Mouse (Mus musculus): ENCODE data around the gene Ctnna2. TPM values are rescaled to one million over a fixed set of nuclear protein-coding genes. Genes with fewer than 3 reads are reported as not detected.
A peak's percentile ranks its signal among the peaks of the same experiment; 100 is the strongest.

Ctnna2 gene
- total and polyA plus RNA-seq, 2 experiments from 2014 or later = 91.5 to 243 TPM

DNA sequence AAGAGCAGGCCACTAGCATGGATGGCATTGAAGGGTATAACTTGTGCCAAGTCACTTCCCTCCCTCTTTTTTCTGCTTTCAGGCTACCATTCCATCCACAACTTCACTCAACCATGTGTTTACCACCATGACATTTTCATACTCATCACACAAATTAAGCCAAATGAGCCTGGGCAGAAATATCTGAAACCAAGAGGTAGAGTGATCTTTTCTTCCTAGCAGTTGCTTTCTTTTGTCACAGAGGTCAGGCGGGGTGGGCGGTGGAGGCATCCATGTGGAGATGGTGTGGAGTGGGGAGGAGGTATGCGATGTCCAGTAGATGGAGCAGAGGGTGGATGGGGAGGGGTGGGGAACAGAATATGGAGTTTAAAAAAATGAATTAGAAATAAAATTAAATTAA, 672.7 kb downstream of the Ctnna2 start:
- WGBS = 98% methylated on average over 3 of the region's 3 CpGs
- TF ChIP-seq CTCF (IDR thresholded peaks at IDR 0.05; ENCODE audit: low read depth) = no peak

DNA sequence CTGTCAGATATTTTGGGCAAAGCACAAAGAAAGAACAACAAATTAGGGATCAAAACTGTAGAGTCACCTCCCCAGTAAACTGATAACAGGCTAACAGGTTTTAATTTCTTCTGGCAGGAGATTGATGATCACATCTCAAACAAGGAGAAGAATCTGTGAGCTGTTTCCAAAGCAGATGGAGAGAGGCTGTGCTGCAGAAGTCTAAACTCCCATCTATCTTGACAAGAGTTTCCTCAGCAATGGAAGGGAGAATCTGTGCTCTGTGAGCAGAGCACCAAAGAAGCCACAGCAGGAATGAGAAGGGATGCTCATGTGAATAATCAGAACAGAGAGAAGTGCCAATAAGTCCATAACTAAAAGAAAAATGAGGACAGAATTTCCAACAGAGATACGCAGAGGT, 678.2 kb downstream of the Ctnna2 start:
- no peaks in the 10 kb centered on the region for H3K27me3 ChIP-seq (ENCODE audit: insufficient read depth, low read length)
- no peaks in the 10 kb centered on the region for H3K9me3 ChIP-seq (ENCODE audit: low read length)
- H3K4me2 ChIP-seq (ENCODE audit: low read depth) = no peak overlapping the region
- peak; percentile 43; the same call in 1 of the 2 replicates for ATAC-seq
- no peaks in the 10 kb centered on the region for H3K36me3 ChIP-seq (ENCODE audit: insufficient read depth)
- DNase-seq = peak; percentile 9
- TF ChIP-seq CTCF (IDR thresholded peaks at IDR 0.05; ENCODE audit: low read depth) = no peak
- no peak overlapping the region for H3K4me3 ChIP-seq (ENCODE audit: low read depth, low read length)
- H3K9ac ChIP-seq = no peak overlapping the region
- H3K4me1 ChIP-seq (ENCODE audit: insufficient read depth) = no peaks in the 10 kb centered on the region
- 79% methylated on average over 1 of the region's 1 CpGs for WGBS
- H3K27ac ChIP-seq (ENCODE audit: low read depth, low read length) = no peak overlapping the region

More for the DNA sequence above, 672.7 kb downstream of the Ctnna2 start:
- Histone ChIP-seq H3K27me3 (ENCODE audit: insufficient read depth, low read length) (no peaks in the 10 kb centered on the region), H3K4me3 (ENCODE audit: low read depth, low read length) (no peak overlapping the region), H3K27ac (ENCODE audit: low read depth, low read length) (no peak overlapping the region), H3K9me3 (ENCODE audit: low read length) (no peaks in the 10 kb centered on the region), H3K9ac (no peak overlapping the region), H3K4me2 (ENCODE audit: low read depth) (no peak overlapping the region), H3K4me1 (ENCODE audit: insufficient read depth) (no peaks in the 10 kb centered on the region), H3K36me3 (ENCODE audit: insufficient read depth) (no peaks in the 10 kb centered on the region)
- DNase-seq = no peak
- no peak for ATAC-seq

DNA sequence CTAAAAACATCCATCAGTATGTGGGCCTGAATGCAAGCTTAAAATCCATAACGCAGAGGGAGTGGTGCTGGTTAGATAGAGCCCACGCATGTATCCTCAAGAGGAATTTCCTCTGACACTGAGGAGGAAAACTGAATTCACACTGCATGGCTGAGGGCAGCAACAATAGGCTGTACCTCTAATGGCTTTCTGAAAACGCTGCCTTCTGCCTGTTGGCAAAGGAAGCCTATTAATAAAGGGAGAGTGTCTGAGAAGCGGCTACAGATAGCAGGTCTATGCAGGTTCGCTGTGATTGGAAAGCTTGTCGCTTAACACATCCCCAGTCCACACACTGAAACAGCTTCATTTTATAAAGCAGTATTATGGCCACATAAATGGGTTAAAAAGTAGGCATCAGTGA, 688.1 kb downstream of the Ctnna2 start:
- Histone ChIP-seq H3K4me3 (ENCODE audit: low read depth, low read length) (no peak overlapping the region), H3K9me3 (ENCODE audit: low read length) (no peaks in the 10 kb centered on the region), H3K9ac (no peak overlapping the region), H3K27ac (ENCODE audit: low read depth, low read length) (no peak overlapping the region), H3K27me3 (ENCODE audit: insufficient read depth, low read length) (no peaks in the 10 kb centered on the region), H3K36me3 (ENCODE audit: insufficient read depth) (no peaks in the 10 kb centered on the region), H3K4me2 (ENCODE audit: low read depth) (no peak overlapping the region), H3K4me1 (ENCODE audit: insufficient read depth) (no peaks in the 10 kb centered on the region)
- WGBS = 53% methylated on average over 6 of the region's 6 CpGs
- TF ChIP-seq CTCF (IDR thresholded peaks at IDR 0.05; ENCODE audit: low read depth) = no peak
- ATAC-seq = no peak
- DNase-seq = no peak

DNA sequence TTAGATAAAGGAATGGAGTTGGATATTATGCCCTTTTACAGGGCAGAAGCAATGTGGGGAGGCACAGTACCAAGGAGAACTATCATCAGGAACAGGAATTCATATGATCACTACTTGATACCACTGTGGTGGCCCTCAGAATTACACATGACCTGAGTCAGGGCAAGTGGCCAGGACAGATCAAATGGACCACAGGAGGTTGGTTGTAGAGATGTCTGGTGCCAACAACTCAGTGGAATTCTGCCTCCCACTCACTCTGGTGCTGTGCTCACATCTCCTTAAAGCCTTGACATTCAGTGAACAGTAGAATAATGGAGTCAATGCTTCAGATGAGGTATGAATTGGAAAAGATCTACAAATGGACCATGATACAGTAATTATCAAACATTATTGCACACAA, 691.1 kb downstream of the Ctnna2 start:
- TF ChIP-seq CTCF (IDR thresholded peaks at IDR 0.05; ENCODE audit: low read depth) = no peak
- no peaks in the 10 kb centered on the region for H3K36me3 ChIP-seq (ENCODE audit: insufficient read depth)
- H3K27me3 ChIP-seq (ENCODE audit: insufficient read depth, low read length) = no peaks in the 10 kb centered on the region

DNA sequence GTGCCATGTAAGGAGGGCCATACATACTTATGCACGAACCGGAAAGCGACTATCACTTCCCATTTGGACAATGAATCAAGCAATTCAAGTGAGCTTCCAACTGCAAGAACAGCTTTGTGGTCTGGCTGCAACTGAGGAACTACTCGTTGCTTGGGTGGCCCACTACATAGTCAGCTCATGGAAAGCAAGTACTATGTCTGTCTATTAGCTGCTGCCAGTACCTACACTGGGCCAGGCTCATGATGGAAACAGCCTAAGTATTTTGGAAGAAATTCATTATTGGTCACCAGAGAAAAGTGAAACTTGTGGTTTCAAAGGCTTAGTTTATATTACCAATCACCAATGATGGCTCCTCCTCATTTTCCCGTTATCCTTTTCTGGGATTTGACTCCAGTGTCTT, 693.2 kb downstream of the Ctnna2 start:
- H3K27me3 ChIP-seq (ENCODE audit: insufficient read depth, low read length) = no peaks in the 10 kb centered on the region
- H3K36me3 ChIP-seq (ENCODE audit: insufficient read depth) = no peaks in the 10 kb centered on the region
- H3K27ac ChIP-seq (ENCODE audit: low read depth, low read length) = no peak overlapping the region
- no peak for ATAC-seq
- H3K4me2 ChIP-seq (ENCODE audit: low read depth) = no peak overlapping the region
- no peak for DNase-seq
- no peak for TF ChIP-seq CTCF (IDR thresholded peaks at IDR 0.05; ENCODE audit: low read depth)
- no peaks in the 10 kb centered on the region for H3K9me3 ChIP-seq (ENCODE audit: low read length)
- H3K9ac ChIP-seq = no peak overlapping the region
- no peaks in the 10 kb centered on the region for H3K4me1 ChIP-seq (ENCODE audit: insufficient read depth)
- H3K4me3 ChIP-seq (ENCODE audit: low read depth, low read length) = no peak overlapping the region
- WGBS = 90% methylated on average over 5 of the region's 5 CpGs

More for the DNA sequence above, 691.1 kb downstream of the Ctnna2 start:
- H3K4me1 ChIP-seq (ENCODE audit: insufficient read depth) = no peaks in the 10 kb centered on the region
- no peak overlapping the region for H3K4me2 ChIP-seq (ENCODE audit: low read depth)
- DNase-seq (no peak), ATAC-seq (no peak)
- no peak overlapping the region for H3K4me3 ChIP-seq (ENCODE audit: low read depth, low read length)
- no peak overlapping the region for H3K9ac ChIP-seq
- H3K27ac ChIP-seq (ENCODE audit: low read depth, low read length) = no peak overlapping the region
- H3K9me3 ChIP-seq (ENCODE audit: low read length) = no peaks in the 10 kb centered on the region

DNA sequence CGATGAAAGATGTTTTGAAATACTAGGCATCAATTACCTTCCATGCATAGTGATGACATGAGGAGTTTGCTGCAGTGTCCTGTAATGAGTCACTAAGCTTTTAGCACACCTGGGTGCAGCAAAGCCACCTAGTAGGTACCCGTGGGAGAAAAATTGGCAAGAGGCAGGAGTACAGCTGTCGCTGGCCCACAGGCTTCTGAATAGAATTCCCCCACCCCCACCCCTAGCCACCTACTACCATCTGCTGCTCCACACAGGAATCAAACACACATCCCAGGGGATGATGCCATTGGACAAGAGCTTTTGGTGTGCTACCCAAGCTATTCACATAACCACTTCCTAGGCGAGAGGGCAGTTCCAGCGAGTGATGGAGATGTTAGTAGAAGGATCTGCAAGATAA, 700.7 kb downstream of the Ctnna2 start:
- 66% methylated on average over 5 of the region's 5 CpGs for WGBS

DNA sequence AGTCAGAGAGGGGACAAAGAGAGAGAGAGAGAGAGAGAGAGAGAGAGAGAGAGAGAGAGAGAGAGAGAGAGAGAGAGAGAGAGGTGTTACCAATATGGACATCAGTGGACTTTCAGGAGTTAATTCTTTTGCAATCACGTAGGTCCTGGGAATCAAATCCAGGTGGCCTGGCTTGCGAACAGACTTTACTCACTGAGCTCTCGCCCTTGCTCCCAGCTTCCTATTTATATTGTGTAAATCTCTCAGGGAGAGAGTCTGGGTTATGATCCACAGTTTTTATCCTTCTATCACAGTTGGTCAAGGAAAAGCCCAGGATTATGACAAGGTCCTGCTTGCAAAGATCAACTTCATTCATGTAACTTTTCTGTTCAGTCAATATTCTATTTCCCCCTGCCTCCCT, 714.3 kb downstream of the Ctnna2 start:
- H3K4me1 ChIP-seq (ENCODE audit: insufficient read depth) = no peaks in the 10 kb centered on the region
- 74% methylated on average over 3 of the region's 3 CpGs for WGBS
- no peak overlapping the region for H3K4me3 ChIP-seq (ENCODE audit: low read depth, low read length)
- no peak overlapping the region for H3K27ac ChIP-seq (ENCODE audit: low read depth, low read length)
- H3K27me3 ChIP-seq (ENCODE audit: insufficient read depth, low read length) = no peaks in the 10 kb centered on the region
- no peak overlapping the region for H3K4me2 ChIP-seq (ENCODE audit: low read depth)
- DNase-seq (no peak), ATAC-seq (no peak)
- no peaks in the 10 kb centered on the region for H3K9me3 ChIP-seq (ENCODE audit: low read length)
- no peak overlapping the region for H3K9ac ChIP-seq
- TF ChIP-seq CTCF (IDR thresholded peaks at IDR 0.05; ENCODE audit: low read depth) = no peak
- H3K36me3 ChIP-seq (ENCODE audit: insufficient read depth) = no peaks in the 10 kb centered on the region

More for the DNA sequence above, 700.7 kb downstream of the Ctnna2 start:
- Histone ChIP-seq H3K27me3 (ENCODE audit: insufficient read depth, low read length) (no peaks in the 10 kb centered on the region), H3K4me2 (ENCODE audit: low read depth) (no peak overlapping the region), H3K4me1 (ENCODE audit: insufficient read depth) (no peaks in the 10 kb centered on the region), H3K4me3 (ENCODE audit: low read depth, low read length) (no peak overlapping the region), H3K9ac (no peak overlapping the region), H3K27ac (ENCODE audit: low read depth, low read length) (no peak overlapping the region), H3K9me3 (ENCODE audit: low read length) (no peaks in the 10 kb centered on the region), H3K36me3 (ENCODE audit: insufficient read depth) (no peaks in the 10 kb centered on the region)
- TF ChIP-seq CTCF (IDR thresholded peaks at IDR 0.05; ENCODE audit: low read depth) = no peak
- no peak for DNase-seq
- no peak for ATAC-seq
